In the genomic region with DNA sequence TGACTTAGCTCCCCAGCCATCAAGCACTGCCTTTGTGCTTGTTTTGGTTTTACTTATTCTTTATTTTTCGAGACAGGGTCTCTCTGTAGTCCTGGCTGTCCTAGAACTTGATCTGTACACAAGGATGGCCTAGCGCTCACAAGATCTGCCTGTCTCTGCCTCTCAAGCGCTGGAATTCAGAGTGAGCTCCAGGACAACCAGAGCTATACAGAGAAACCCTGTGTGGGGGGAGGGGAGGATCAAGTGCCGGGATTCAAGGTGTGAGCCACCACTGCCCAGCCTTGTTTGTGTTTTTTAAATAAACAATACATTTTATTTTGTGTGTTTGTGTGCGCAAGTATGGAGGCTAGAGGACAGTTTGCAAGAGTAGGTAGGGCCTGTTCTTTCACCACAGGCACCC, we compare ENCODE assay signal across 24 mouse cellular contexts.
DNase-seq lines count a peak whose midpoint lies in the region; ATAC-seq lines count a peak whose summit lies in the region.
"Had no signal": no experiment of that assay in that cellular context is flagged by ENCODE, and none has a peak within 500 bp of the region (broad histone marks: within the 10 kb centered on the region; RNA-seq: fewer than 3 reads in every experiment).

No protein-coding gene starts in this region.

- no peak overlapping the region for H3K9ac ChIP-seq in midbrain, embryonic 11.5 days (ENCODE audit: low read length)
- no peak overlapping the region for H3K9ac ChIP-seq in midbrain, embryonic 14.5 days (replicated peaks; ENCODE audit: low read length)
- no peak overlapping the region for H3K9ac ChIP-seq in hindbrain, embryonic 16.5 days (ENCODE audit: low read depth, low read length)
- H3K9ac ChIP-seq: embryonic facial prominence, embryonic 13.5 days; embryonic facial prominence, embryonic 15.5 days; forebrain, embryonic 12.5 days had no signal

- H3K27me3 ChIP-seq in midbrain, embryonic 11.5 days (ENCODE audit: control insufficient read depth, insufficient read depth, low read length) = no peaks in the 10 kb centered on the region
- H3K27me3 ChIP-seq in midbrain, embryonic 14.5 days (ENCODE audit: control insufficient read depth, insufficient read depth, low read length) = no peaks in the 10 kb centered on the region
- H3K27me3 ChIP-seq in hindbrain, embryonic 16.5 days (replicated peaks; ENCODE audit: control insufficient read depth, insufficient read depth, low read length) = no peaks in the 10 kb centered on the region
- H3K27me3 ChIP-seq: embryonic facial prominence, embryonic 13.5 days; embryonic facial prominence, embryonic 15.5 days; forebrain, embryonic 12.5 days; Patski had no signal

- peaks cover 9% of the 10 kb centered on the region; the same call in 1 of the 2 replicates for H3K4me1 ChIP-seq in midbrain, embryonic 11.5 days (ENCODE audit: control insufficient read depth, insufficient read depth, low read length)
- peaks cover 15% of the 10 kb centered on the region for H3K4me1 ChIP-seq in midbrain, embryonic 14.5 days (ENCODE audit: control insufficient read depth, insufficient read depth, low read length)
- H3K4me1 ChIP-seq in hindbrain, embryonic 16.5 days (ENCODE audit: control insufficient read depth, insufficient read depth, low read depth, low read length) = peaks cover 21% of the 10 kb centered on the region

- no peaks in the 10 kb centered on the region for H3K9me3 ChIP-seq in midbrain, embryonic 11.5 days (ENCODE audit: control insufficient read depth, low read length)
- H3K9me3 ChIP-seq in midbrain, embryonic 14.5 days (ENCODE audit: control insufficient read depth, low read length) = no peaks in the 10 kb centered on the region
- H3K9me3 ChIP-seq in hindbrain, embryonic 16.5 days (ENCODE audit: control insufficient read depth, low read length) = no peaks in the 10 kb centered on the region
- H3K9me3 ChIP-seq: embryonic facial prominence, embryonic 13.5 days; embryonic facial prominence, embryonic 15.5 days; forebrain, embryonic 10.5 days; forebrain, embryonic 12.5 days; G1E had no signal

- no peaks in the 10 kb centered on the region for H3K36me3 ChIP-seq in midbrain, embryonic 11.5 days (ENCODE audit: control insufficient read depth, insufficient read depth, low read length)
- H3K36me3 ChIP-seq in midbrain, embryonic 14.5 days (ENCODE audit: control insufficient read depth, insufficient read depth, low read length) = no peaks in the 10 kb centered on the region
- H3K36me3 ChIP-seq in hindbrain, embryonic 16.5 days (ENCODE audit: control insufficient read depth, insufficient read depth, low read length) = no peaks in the 10 kb centered on the region
- H3K36me3 ChIP-seq: embryonic facial prominence, embryonic 15.5 days; forebrain, embryonic 12.5 days had no signal

- DNase-seq in midbrain, embryonic 11.5 days (ENCODE audit: low spot score, missing footprints) = peak; percentile 85
- no peak for DNase-seq in midbrain, embryonic 14.5 days
- DNase-seq in R1 (ENCODE audit: low read depth, low spot score) = peak; percentile 53
- DNase-seq in gastrocnemius, adult 18-20 months (ENCODE audit: low spot score) = no peak
- DNase-seq: adrenal gland, adult 8-10 months; adrenal gland, postnatal 14 days; adrenal gland, postnatal 36 days; cerebellum, adult 18-20 months; cerebellum, adult 8-10 months; cerebellum, adult 9-11 months; cerebellum, postnatal 14 days; cerebellum, postnatal 36 days; embryo, embryonic 11 days had no signal

- WGBS in midbrain, embryonic 11.5 days = 98% methylated on average over 5 of the region's 5 CpGs
- WGBS in midbrain, embryonic 14.5 days = 95% methylated on average over 5 of the region's 5 CpGs
- WGBS in hindbrain, embryonic 16.5 days = 97% methylated on average over 5 of the region's 5 CpGs

- no peak for ATAC-seq in midbrain, embryonic 11.5 days (ENCODE audit: low FRiP score)
- no peak for ATAC-seq in midbrain, embryonic 14.5 days (ENCODE audit: low FRiP score, low TSS enrichment)
- no peak for ATAC-seq in hindbrain, embryonic 16.5 days
- ATAC-seq: activated CD4-positive, CD25-positive, alpha-beta regulatory T cell, adult 4 months; forebrain, embryonic 14.5 days; forebrain, embryonic 16.5 days; Patski had no signal

- no peak overlapping the region for H3K27ac ChIP-seq in midbrain, embryonic 11.5 days (ENCODE audit: low read depth, low read length)
- no peak overlapping the region for H3K27ac ChIP-seq in midbrain, embryonic 14.5 days (replicated peaks; ENCODE audit: low read depth, low read length)
- no peak overlapping the region for H3K27ac ChIP-seq in hindbrain, embryonic 16.5 days (ENCODE audit: low read depth, low read length)
- H3K27ac ChIP-seq: embryonic facial prominence, embryonic 13.5 days; embryonic facial prominence, embryonic 15.5 days; forebrain, embryonic 10.5 days; forebrain, embryonic 12.5 days had no signal

- no peak overlapping the region for H3K4me2 ChIP-seq in midbrain, embryonic 11.5 days
- H3K4me2 ChIP-seq in midbrain, embryonic 14.5 days (ENCODE audit: low read length) = no peak overlapping the region
- H3K4me2 ChIP-seq in hindbrain, embryonic 16.5 days (ENCODE audit: low read length) = no peak overlapping the region
- H3K4me2 ChIP-seq: embryonic facial prominence, embryonic 13.5 days; embryonic facial prominence, embryonic 15.5 days; forebrain, embryonic 12.5 days had no signal

- H3K4me3 ChIP-seq in midbrain, embryonic 11.5 days (ENCODE audit: low read depth, low read length) = no peak overlapping the region
- no peak overlapping the region for H3K4me3 ChIP-seq in midbrain, embryonic 14.5 days (replicated peaks; ENCODE audit: low read depth, low read length)
- no peak overlapping the region for H3K4me3 ChIP-seq in hindbrain, embryonic 16.5 days (ENCODE audit: low read length)
- H3K4me3 ChIP-seq: embryonic facial prominence, embryonic 13.5 days; embryonic facial prominence, embryonic 15.5 days; erythroblast, embryonic 14.5 days; forebrain, embryonic 10.5 days; forebrain, embryonic 12.5 days had no signal

Comparison
In these comparisons a context has a peak if more than half of its experiments do, and no peak if none do; other contexts are left out.
1. DNase-seq: peak in midbrain, embryonic 11.5 days (single experiment) and R1 (single experiment); none in midbrain, embryonic 14.5 days (single experiment) and gastrocnemius, adult 18-20 months (single experiment).